Mouse (Mus musculus): ENCODE measurements around the gene Gm17577. TPM values are rescaled to one million over a fixed set of nuclear protein-coding genes. Genes with fewer than 3 reads are reported as not detected.
"Not testable (repeated sequence)": the region's sequence is repeated elsewhere in the genome, so short reads cannot be mapped to it uniquely, and the experiment has no call there.

Gm17577 gene
- total RNA-seq (2021), result not detected
- long read RNA-seq, result 0 reads

- not testable (repeated sequence) for DNase-seq (ENCODE audit: low spot score in 2 of 2)
Measured at GRCm38 (mm10) chrX:123246807-123247206, at the start of gene Gm17577. Gm17577 (minus strand) TSS chrX:123246907.

- not testable (repeated sequence) for DNase-seq (ENCODE audit: low spot score in 2 of 2)
Measured at GRCm38 (mm10) chrX:123222381-123222780, 24.3 kb downstream of the Gm17577 start, which contains the start of gene Srsx. Srsx (minus strand) TSS chrX:123222481.

Other genes starting within 250 kb of the Gm17577 start
- not detected for gene Gm17521, start 217.2 kb downstream of the Gm17577 start, total RNA-seq (2021)
- 1 to 10 TPM; 4.0 to 9.7 TPM for gene Cldn34c1, start 143.4 kb downstream of the Gm17577 start, total RNA-seq (2021)
- gene Srsx, start 24.4 kb downstream of the Gm17577 start, total RNA-seq (2021), result not detected

Measured in layer of hippocampus, postnatal 10 days (tissue).